Mouse (Mus musculus): ENCODE data around the gene Btnl1. TPM values are rescaled to one million over a fixed set of nuclear protein-coding genes. Genes with fewer than 3 reads are reported as not detected.
A peak's percentile ranks its signal among the peaks of the same experiment; 100 is the strongest.

Btnl1 gene
- polyA plus RNA-seq, 1 experiment, result not detected

DNA sequence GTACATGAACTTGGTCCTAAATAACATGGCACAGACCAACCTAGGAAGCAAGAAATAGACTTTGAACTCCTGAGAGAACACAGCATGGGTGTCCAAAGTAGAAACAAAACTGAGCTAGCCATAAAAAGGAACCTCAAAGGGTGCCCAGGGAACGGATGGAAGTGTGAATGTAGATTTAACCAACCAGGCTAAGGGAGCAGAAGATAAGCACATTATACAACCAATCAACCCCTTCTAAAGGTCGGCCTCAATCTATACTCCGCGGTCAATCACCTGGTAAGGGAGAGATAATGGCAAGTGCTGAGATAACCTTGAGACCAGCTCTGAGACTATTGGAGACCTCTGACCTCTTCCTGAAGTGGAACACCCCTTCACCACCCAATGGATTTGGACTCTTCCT lies 6.4 kb upstream of the Btnl1 start:
- Histone ChIP-seq H3K4me1 (ENCODE audit: control insufficient read depth, insufficient read depth, low read length) (no peaks in the 10 kb centered on the region), H3K27me3 (replicated peaks; ENCODE audit: control insufficient read depth, insufficient read depth, low read length) (no peaks in the 10 kb centered on the region), H3K27ac (ENCODE audit: insufficient read depth, low read depth, low read length) (no peak overlapping the region), H3K36me3 (ENCODE audit: control insufficient read depth, insufficient read depth, low read length) (no peaks in the 10 kb centered on the region), H3K4me3 (ENCODE audit: insufficient read depth, low read depth, low read length) (no peak overlapping the region)
- no peak for DNase-seq
- TF ChIP-seq POLR2A (IDR thresholded peaks at IDR 0.05; ENCODE audit: low read depth, low read length) (no peak), CTCF (conservative IDR thresholded peaks at IDR 0.05; ENCODE audit: insufficient read depth, insufficient read length, low read depth, low read length) (no peak)
- 77% methylated on average over 4 of the region's 4 CpGs for WGBS

DNA sequence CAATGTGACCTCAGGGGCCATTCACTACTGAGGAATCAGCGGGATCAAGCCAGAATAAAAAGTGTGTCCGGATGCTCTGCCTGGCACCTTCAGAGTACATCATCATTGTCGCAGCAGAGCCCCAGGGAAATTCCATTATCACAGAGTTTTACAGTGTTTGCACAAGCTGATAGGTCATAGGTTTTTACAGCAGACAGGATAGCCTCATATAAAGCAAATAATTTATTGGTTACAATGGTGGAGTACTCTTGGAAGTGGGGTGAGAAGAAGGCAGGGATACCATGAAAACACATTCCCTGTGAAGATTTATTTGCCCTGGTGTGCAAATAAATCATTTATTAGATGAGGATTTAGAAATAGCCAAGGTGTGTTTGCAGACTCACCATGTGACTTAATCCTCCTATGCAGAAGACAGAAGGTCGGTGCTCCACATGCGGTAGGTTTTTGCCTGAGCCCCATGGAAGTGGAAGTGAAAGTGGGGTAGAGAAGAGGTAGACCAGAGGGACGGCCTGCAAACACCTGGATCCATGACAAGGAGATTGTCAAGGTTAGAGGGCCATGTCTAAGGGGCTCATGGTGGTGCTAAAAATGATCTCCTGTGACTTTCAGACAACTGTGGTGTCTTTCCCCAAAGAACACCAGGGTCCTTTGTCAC lies 3.8 kb upstream of the Btnl1 start:
- H3K27ac ChIP-seq (ENCODE audit: insufficient read depth, low read depth, low read length), result no peak overlapping the region
- H3K36me3 ChIP-seq (ENCODE audit: control insufficient read depth, insufficient read depth, low read length), result no peaks in the 10 kb centered on the region
- no peaks in the 10 kb centered on the region for H3K4me1 ChIP-seq (ENCODE audit: control insufficient read depth, insufficient read depth, low read length)
- 62% methylated on average over 6 of the region's 6 CpGs for WGBS
- H3K4me3 ChIP-seq (ENCODE audit: insufficient read depth, low read depth, low read length), result no peak overlapping the region
- no peaks in the 10 kb centered on the region for H3K27me3 ChIP-seq (replicated peaks; ENCODE audit: control insufficient read depth, insufficient read depth, low read length)
- DNase-seq, result no peak
- no peak for TF ChIP-seq CTCF (conservative IDR thresholded peaks at IDR 0.05; ENCODE audit: insufficient read depth, insufficient read length, low read depth, low read length)
- no peak for TF ChIP-seq POLR2A (IDR thresholded peaks at IDR 0.05; ENCODE audit: low read depth, low read length)

DNA sequence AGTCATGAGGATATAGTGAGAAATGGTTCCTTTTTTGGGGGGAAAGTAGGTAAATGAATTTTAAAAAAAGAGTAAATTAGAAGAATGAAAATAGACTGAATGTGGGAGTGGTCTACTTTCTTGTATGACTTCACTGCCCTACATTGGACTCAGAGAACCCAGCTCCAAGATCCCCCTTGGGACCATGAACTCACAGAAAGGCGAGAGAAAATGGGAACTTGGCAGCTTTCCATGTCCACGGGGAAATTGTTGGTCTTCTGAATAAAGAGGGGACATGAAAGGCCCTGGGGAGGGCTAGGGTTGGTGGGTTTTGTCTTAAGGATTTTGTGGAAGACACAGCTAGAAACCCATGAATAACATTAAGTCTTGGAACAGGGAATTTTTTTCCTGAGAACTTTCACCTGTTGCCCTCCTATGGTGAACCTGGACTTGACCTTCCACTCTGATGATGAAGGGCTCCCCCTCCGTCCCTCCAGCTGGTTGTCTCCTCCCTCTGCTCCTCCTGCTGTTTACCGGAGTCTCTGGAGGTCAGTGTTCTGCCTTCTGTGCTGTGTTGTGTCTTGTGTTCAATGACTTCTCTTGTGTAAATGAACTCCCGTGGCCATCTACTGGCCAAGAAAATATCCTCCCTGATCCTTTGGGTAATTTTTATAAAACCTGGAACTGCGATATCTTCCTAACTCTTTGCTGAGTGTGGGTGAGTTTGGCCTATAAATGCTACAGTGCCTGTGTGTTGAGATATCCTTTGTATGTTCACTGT lies 698 bp downstream of the Btnl1 start:
- H3K27me3 ChIP-seq (replicated peaks; ENCODE audit: control insufficient read depth, insufficient read depth, low read length), result no peaks in the 10 kb centered on the region
- no peaks in the 10 kb centered on the region for H3K4me1 ChIP-seq (ENCODE audit: control insufficient read depth, insufficient read depth, low read length)
- H3K27ac ChIP-seq (ENCODE audit: insufficient read depth, low read depth, low read length), result no peak overlapping the region
- 44% methylated on average over 6 of the region's 6 CpGs for WGBS
- no peaks in the 10 kb centered on the region for H3K36me3 ChIP-seq (ENCODE audit: control insufficient read depth, insufficient read depth, low read length)
- no peak overlapping the region for H3K4me3 ChIP-seq (ENCODE audit: insufficient read depth, low read depth, low read length)
- DNase-seq, result no peak
- TF ChIP-seq POLR2A (IDR thresholded peaks at IDR 0.05; ENCODE audit: low read depth, low read length) (no peak), CTCF (conservative IDR thresholded peaks at IDR 0.05; ENCODE audit: insufficient read depth, insufficient read length, low read depth, low read length) (no peak)

DNA sequence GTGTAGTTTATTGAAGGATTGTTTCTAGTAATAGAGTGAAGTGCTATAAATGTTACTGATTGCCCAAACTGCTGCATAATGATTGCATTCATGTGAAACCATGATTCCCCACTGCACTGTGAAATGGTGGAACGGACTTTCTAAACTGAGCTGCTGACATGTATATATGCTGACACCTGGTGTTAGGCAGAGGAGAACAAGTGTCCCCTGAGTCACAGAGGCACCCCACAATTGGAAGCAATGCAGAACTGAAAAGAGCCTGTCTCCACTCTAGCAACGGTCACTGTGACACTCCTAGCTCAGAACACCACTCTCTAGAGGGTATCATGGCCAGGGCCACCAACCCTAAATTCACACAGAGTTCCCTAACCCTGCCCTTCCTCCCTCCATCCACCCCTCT lies 1.8 kb downstream of the Btnl1 start:
- WGBS, result 75% methylated on average over 2 of the region's 2 CpGs

DNA sequence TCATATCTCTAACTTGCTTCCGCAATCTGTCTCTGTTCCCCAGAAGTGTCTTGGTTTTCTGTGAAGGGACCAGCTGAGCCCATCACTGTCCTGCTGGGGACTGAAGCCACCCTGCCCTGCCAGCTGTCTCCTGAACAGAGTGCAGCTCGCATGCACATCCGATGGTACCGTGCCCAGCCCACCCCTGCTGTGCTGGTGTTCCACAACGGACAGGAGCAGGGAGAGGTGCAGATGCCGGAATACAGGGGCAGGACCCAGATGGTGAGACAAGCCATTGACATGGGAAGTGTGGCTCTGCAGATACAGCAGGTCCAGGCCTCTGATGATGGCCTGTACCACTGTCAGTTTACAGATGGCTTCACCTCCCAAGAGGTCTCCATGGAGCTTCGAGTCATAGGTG lies 2.5 kb downstream of the Btnl1 start:
- H3K27ac ChIP-seq (ENCODE audit: insufficient read depth, low read depth, low read length), result no peak overlapping the region
- H3K4me3 ChIP-seq (ENCODE audit: insufficient read depth, low read depth, low read length), result no peak overlapping the region
- DNase-seq, result no peak
- no peaks in the 10 kb centered on the region for H3K36me3 ChIP-seq (ENCODE audit: control insufficient read depth, insufficient read depth, low read length)
- TF ChIP-seq CTCF (conservative IDR thresholded peaks at IDR 0.05; ENCODE audit: insufficient read depth, insufficient read length, low read depth, low read length) (no peak), POLR2A (IDR thresholded peaks at IDR 0.05; ENCODE audit: low read depth, low read length) (no peak)
- H3K4me1 ChIP-seq (ENCODE audit: control insufficient read depth, insufficient read depth, low read length), result no peaks in the 10 kb centered on the region
- WGBS, result 85% methylated on average over 7 of the region's 7 CpGs
- no peaks in the 10 kb centered on the region for H3K27me3 ChIP-seq (replicated peaks; ENCODE audit: control insufficient read depth, insufficient read depth, low read length)

More for the DNA sequence above, 1.8 kb downstream of the Btnl1 start:
- no peak overlapping the region for H3K4me3 ChIP-seq (ENCODE audit: insufficient read depth, low read depth, low read length)
- DNase-seq, result no peak
- TF ChIP-seq POLR2A (IDR thresholded peaks at IDR 0.05; ENCODE audit: low read depth, low read length) (no peak), CTCF (conservative IDR thresholded peaks at IDR 0.05; ENCODE audit: insufficient read depth, insufficient read length, low read depth, low read length) (no peak)
- no peak overlapping the region for H3K27ac ChIP-seq (ENCODE audit: insufficient read depth, low read depth, low read length)
- H3K36me3 ChIP-seq (ENCODE audit: control insufficient read depth, insufficient read depth, low read length), result no peaks in the 10 kb centered on the region
- H3K27me3 ChIP-seq (replicated peaks; ENCODE audit: control insufficient read depth, insufficient read depth, low read length), result no peaks in the 10 kb centered on the region
- H3K4me1 ChIP-seq (ENCODE audit: control insufficient read depth, insufficient read depth, low read length), result no peaks in the 10 kb centered on the region

DNA sequence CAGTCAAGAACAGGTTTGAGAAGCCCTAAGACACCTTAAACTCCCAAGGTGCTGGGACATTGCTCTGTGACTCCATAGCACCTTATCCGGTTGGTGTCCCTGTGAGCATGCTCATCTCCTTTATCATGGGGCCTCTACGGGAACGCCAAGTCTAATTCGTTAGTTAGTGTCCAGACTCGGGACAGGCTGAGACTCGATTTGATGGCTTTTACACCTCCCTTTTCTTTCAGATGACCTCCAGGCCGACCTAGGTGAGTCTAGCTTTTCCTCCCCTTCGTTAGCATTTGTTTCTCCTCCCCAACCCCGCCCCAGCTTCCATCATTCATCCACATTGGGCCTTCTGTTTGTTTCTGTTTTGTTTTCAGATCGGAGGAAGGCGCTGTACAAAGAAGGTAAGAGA lies 4.9 kb downstream of the Btnl1 start:
- Histone ChIP-seq H3K4me1 (ENCODE audit: control insufficient read depth, insufficient read depth, low read length) (no peaks in the 10 kb centered on the region), H3K4me3 (ENCODE audit: insufficient read depth, low read depth, low read length) (no peak overlapping the region), H3K36me3 (ENCODE audit: control insufficient read depth, insufficient read depth, low read length) (no peaks in the 10 kb centered on the region), H3K27me3 (replicated peaks; ENCODE audit: control insufficient read depth, insufficient read depth, low read length) (no peaks in the 10 kb centered on the region), H3K27ac (ENCODE audit: insufficient read depth, low read depth, low read length) (no peak overlapping the region)
- WGBS, result 53% methylated on average over 11 of the region's 11 CpGs
- no peak for TF ChIP-seq POLR2A (IDR thresholded peaks at IDR 0.05; ENCODE audit: low read depth, low read length)
- no peak for TF ChIP-seq CTCF (conservative IDR thresholded peaks at IDR 0.05; ENCODE audit: insufficient read depth, insufficient read length, low read depth, low read length)
- no peak for DNase-seq

DNA sequence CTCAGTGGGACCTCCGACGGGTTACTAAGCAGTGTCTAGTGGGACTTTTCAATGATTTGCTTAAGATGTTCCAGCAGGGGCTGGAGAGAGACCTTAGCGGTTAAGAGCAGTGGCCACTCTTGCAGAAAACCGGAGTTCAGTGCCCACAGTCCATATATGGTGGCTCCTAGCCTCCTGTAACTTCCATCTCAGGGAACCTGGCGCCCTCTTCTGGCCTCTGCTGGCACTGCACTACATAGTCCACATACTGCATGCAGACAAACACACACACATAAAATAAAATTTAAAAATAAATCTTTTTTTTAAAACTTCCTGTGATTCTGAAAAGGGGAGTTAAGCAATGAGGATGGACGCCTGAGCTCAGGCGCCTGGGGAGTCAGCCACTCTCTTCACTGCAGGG lies 6.3 kb downstream of the Btnl1 start:
- no peaks in the 10 kb centered on the region for H3K36me3 ChIP-seq (ENCODE audit: control insufficient read depth, insufficient read depth, low read length)
- no peaks in the 10 kb centered on the region for H3K4me1 ChIP-seq (ENCODE audit: control insufficient read depth, insufficient read depth, low read length)
- DNase-seq, result no peak
- H3K27me3 ChIP-seq (replicated peaks; ENCODE audit: control insufficient read depth, insufficient read depth, low read length), result no peaks in the 10 kb centered on the region
- 76% methylated on average over 7 of the region's 7 CpGs for WGBS
- TF ChIP-seq CTCF (conservative IDR thresholded peaks at IDR 0.05; ENCODE audit: insufficient read depth, insufficient read length, low read depth, low read length) (0 out of 2 replicates have a peak, but pooled peaks have one; percentile 14), POLR2A (IDR thresholded peaks at IDR 0.05; ENCODE audit: low read depth, low read length) (no peak)
- H3K27ac ChIP-seq (ENCODE audit: insufficient read depth, low read depth, low read length), result no peak overlapping the region
- H3K4me3 ChIP-seq (ENCODE audit: insufficient read depth, low read depth, low read length), result no peak overlapping the region

Measured in kidney, adult 2 months (tissue).